Mouse (Mus musculus) CH12.LX (cell line): ENCODE measurements around the gene Net1. TPM values are rescaled to one million over a fixed set of nuclear protein-coding genes. Genes with fewer than 3 reads are reported as not detected.

Experiments used
- DNase-seq: peaks from one replicate; pipeline ENCODE4 v3.0.0-alpha.2; 2013; ENCODE audit errors: extremely low read depth
- H3K27ac ChIP-seq: 2 replicates; pipeline ENCODE4 v1.5.1; 2012; ENCODE audit warnings: low read depth, mild to moderate bottlenecking, control low read depth, moderate library complexity; ENCODE audit not compliant: insufficient read depth
- H3K27me3 ChIP-seq: replicated peaks from 2 replicates; pipeline ENCODE3; 2012; ENCODE audit warnings: inconsistent platforms
- H3K36me3 ChIP-seq, 2 experiments: replicated peaks in 1 of 2; 2 replicates each; pipeline versions ENCODE3 to v1.6.1; 2012; ENCODE audit warnings: inconsistent platforms in 1 of 2, low read length in 1 of 2, mild to moderate bottlenecking in 1 of 2, mixed read lengths in 1 of 2, moderate library complexity in 1 of 2; ENCODE audit not compliant: control insufficient read depth in 1 of 2, insufficient read depth in 1 of 2
- H3K4me1 ChIP-seq, 2 experiments: 2 replicates each; pipeline ENCODE4 v1.6.1; 2012; ENCODE audit warnings: inconsistent platforms in 1 of 2, moderate library complexity in 1 of 2; ENCODE audit not compliant: insufficient read depth in 2 of 2, control insufficient read depth in 1 of 2
- H3K4me2 ChIP-seq: 2 replicates; pipeline ENCODE4 v1.6.1; 2012; ENCODE audit warnings: low read depth, mild to moderate bottlenecking, control low read depth; ENCODE audit not compliant: poor library complexity, insufficient read depth, severe bottlenecking
- H3K4me3 ChIP-seq, 3 experiments: fragments of 150-350 bp in 1 of 3; sonication (generic) in 1 of 3; replicated peaks in 1 of 3; 2 replicates each; pipeline versions ENCODE3 to v1.5.1; 2011 to 2012; ENCODE audit warnings: low read depth in 2 of 3, low read length in 2 of 3, mild to moderate bottlenecking in 2 of 3, moderate library complexity in 2 of 3, control low read depth in 1 of 3, improper control_type of control experiment in 1 of 3, inconsistent platforms in 1 of 3, mixed read lengths in 1 of 3; ENCODE audit not compliant: poor library complexity in 1 of 3
- H3K79me2 ChIP-seq: replicated peaks from 2 replicates; pipeline ENCODE4 v1.6.1; 2012; ENCODE audit warnings: mild to moderate bottlenecking, moderate library complexity; ENCODE audit not compliant: control insufficient read depth, poor library complexity, insufficient read depth, severe bottlenecking; ENCODE audit errors: extremely low read depth
- H3K9ac ChIP-seq: 2 replicates; pipeline ENCODE4 v1.6.1; 2012; ENCODE audit warnings: low read depth, mild to moderate bottlenecking, control low read depth, moderate library complexity; ENCODE audit not compliant: insufficient read depth
- H3K9me3 ChIP-seq: replicated peaks from 2 replicates; pipeline ENCODE3; 2012; ENCODE audit warnings: low read length, inconsistent platforms, mixed read lengths
- BHLHE40 ChIP-seq: IDR thresholded peaks from 2 replicates; pipeline ENCODE4 v1.6.1; 2011; ENCODE audit warnings: mild to moderate bottlenecking, low read depth, low read length, improper control_type of control experiment
- CHD1 ChIP-seq: IDR thresholded peaks from 2 replicates; pipeline ENCODE4 v1.6.1; 2012; ENCODE audit warnings: low read depth, low read length, improper control_type of control experiment, inconsistent platforms
- CTCF ChIP-seq, 2 experiments: IDR thresholded peaks in 1 of 2; conservative IDR thresholded peaks in 1 of 2; 2 replicates each; pipeline ENCODE4 v1.5.1; 2011 to 2012; ENCODE audit warnings: low read depth in 2 of 2, low read length in 2 of 2, improper control_type of control experiment in 1 of 2, inconsistent platforms in 1 of 2, mild to moderate bottlenecking in 1 of 2, moderate library complexity in 1 of 2
- HCFC1 ChIP-seq: IDR thresholded peaks from 2 replicates; pipeline ENCODE4 v1.6.1; 2012; ENCODE audit warnings: low read depth, mild to moderate bottlenecking, inconsistent platforms, low read length, improper control_type of control experiment
- MAFK ChIP-seq: IDR thresholded peaks from 2 replicates; pipeline ENCODE4 v1.6.1; 2011; ENCODE audit warnings: low read length, improper control_type of control experiment; ENCODE audit not compliant: insufficient replicate concordance
- MAX ChIP-seq: IDR thresholded peaks from 2 replicates; pipeline ENCODE4 v1.6.1; 2011; ENCODE audit warnings: low read length, improper control_type of control experiment
- MEF2A ChIP-seq: IDR thresholded peaks from 2 replicates; pipeline ENCODE4 v1.6.1; 2014; ENCODE audit warnings: low read depth, mild to moderate bottlenecking, inconsistent platforms, low read length, improper control_type of control experiment, borderline replicate concordance
- NRF1 ChIP-seq: IDR thresholded peaks from 2 replicates; pipeline ENCODE4 v1.6.1; 2014; ENCODE audit warnings: low read depth, mild to moderate bottlenecking, inconsistent platforms, low read length, improper control_type of control experiment, moderate library complexity
- PAX5 ChIP-seq: IDR thresholded peaks from 2 replicates; pipeline ENCODE4 v1.6.1; 2012; ENCODE audit warnings: low read length, inconsistent platforms, mixed read lengths
- POLR2A ChIP-seq: IDR thresholded peaks from 2 replicates; pipeline ENCODE4 v1.6.1; 2011; ENCODE audit warnings: low read depth, mild to moderate bottlenecking, improper control_type of control experiment, low read length
- RAD21 ChIP-seq: IDR thresholded peaks from 2 replicates; pipeline ENCODE4 v1.6.1; 2011; ENCODE audit warnings: low read depth, mild to moderate bottlenecking, low read length, improper control_type of control experiment, moderate library complexity
- SMC3 ChIP-seq: IDR thresholded peaks from 2 replicates; pipeline ENCODE4 v1.6.1; 2011; ENCODE audit warnings: low read depth, low read length, improper control_type of control experiment
- TCF12 ChIP-seq: IDR thresholded peaks from 2 replicates; pipeline ENCODE4 v1.6.1; 2014; ENCODE audit warnings: low read depth, mild to moderate bottlenecking, inconsistent platforms, low read length, improper control_type of control experiment
- USF2 ChIP-seq: conservative IDR thresholded peaks from 2 replicates; pipeline ENCODE4 v1.6.1; 2011; ENCODE audit warnings: low read depth, low read length, improper control_type of control experiment
- ZC3H11A ChIP-seq: IDR thresholded peaks from 2 replicates; pipeline ENCODE4 v1.6.1; 2012; ENCODE audit warnings: low read depth, mild to moderate bottlenecking, inconsistent platforms, low read length, improper control_type of control experiment
- dilution Hi-C: fragments of 300-500 bp; cut with MboI; formaldehyde crosslinking; loops from 2 replicates; pipeline ENCODE4 v1.14.3; 2020; ENCODE audit warnings: low sequenced_read_pairs; ENCODE audit not compliant: extremely low pct_unique_long_range_greater_than_20kb, extremely low pct_ligation_motif_present
- in situ Hi-C: fragments of 300-500 bp; cut with MboI; formaldehyde crosslinking; loops from 3 replicates; pipeline ENCODE4 v1.14.3; 2019; ENCODE audit warnings: low sequenced_read_pairs, low pct_ligation_motif_present, low pct_unique_long_range_greater_than_20kb, mixed read lengths
- polyA plus RNA-seq: library from polyadenylated mRNA; unstranded; fragments of >175 nt; gene quantifications from 2 replicates; pipeline ENCODE4 v1.2.1, GENCODE M21; 2012; ENCODE audit warnings: low read depth; ENCODE audit not compliant: insufficient read length
- total RNA-seq, 2 experiments: library from RNA; depleted of rRNA; stranded (reverse); fragments of 300-350 nt in 1 of 2; fragments of >200 nt in 1 of 2; gene quantifications; 2 replicates each; pipeline ENCODE4 v1.2.3; 2012 to 2014

The Net1 gene
- total and polyA plus RNA-seq, 3 experiments = 15.7 to 46.4 (median 22.7) TPM

DNA sequence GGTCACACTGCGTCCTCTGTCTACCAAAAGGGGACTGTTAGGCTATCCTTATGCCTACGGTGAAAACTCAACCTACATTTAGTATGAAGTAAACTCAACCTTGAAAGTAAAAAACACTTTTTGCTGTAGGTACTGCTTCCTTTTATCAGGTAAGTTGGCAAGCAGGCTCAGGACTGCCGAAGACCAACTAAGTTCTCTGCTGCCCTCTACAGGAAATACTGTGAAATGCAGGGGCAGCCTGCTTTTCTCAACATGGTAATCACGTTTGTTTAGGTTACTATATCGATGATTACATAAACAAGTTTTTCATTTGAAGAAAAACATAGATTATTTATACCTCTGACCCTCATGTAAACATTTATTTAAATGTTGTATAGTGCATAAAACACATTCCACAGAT, 21.1 kb downstream of the Net1 start:
- Histone ChIP-seq H3K79me2 (peaks cover 5% of the 10 kb centered on the region; the same call in 1 of the 2 replicates), H3K9me3 (no peaks in the 10 kb centered on the region), H3K4me1 (peaks cover 4 to 8% of the 10 kb centered on the region in 2 experiments; a peak in 1 of 4 replicates), H3K4me3 (no peak overlapping the region), H3K36me3 (peaks cover 11 to 47% of the 10 kb centered on the region in 2 experiments), H3K4me2 (no peak overlapping the region), H3K27ac (no peak overlapping the region), H3K9ac (no peak overlapping the region), H3K27me3 (no peaks in the 10 kb centered on the region)
- in situ Hi-C loops = loop anchor here (5.0 to 25.0 kb wide), 2 partner anchors 135 to 230 kb away; no protein-coding TSS in a partner anchor
- peak; percentile 71 for DNase-seq
- dilution Hi-C loops = no loop called here
- TF ChIP-seq USF2 = no peak
- TF ChIP-seq CTCF (conservative IDR thresholded peaks at IDR 0.05 in 1 of 2, IDR thresholded peaks at IDR 0.05 in 1 of 2; ENCODE audit: low read depth in 2 of 2, low read length in 2 of 2) = peak; percentile 90 to 95
- TF ChIP-seq MAX = no peak
- no peak for TF ChIP-seq NRF1
- peak; percentile 94 for TF ChIP-seq RAD21
- TF ChIP-seq HCFC1 = no peak
- TF ChIP-seq CHD1 = no peak
- no peak for TF ChIP-seq PAX5
- peak; percentile 85 for TF ChIP-seq SMC3
- peak; percentile 61 for TF ChIP-seq ZC3H11A

DNA sequence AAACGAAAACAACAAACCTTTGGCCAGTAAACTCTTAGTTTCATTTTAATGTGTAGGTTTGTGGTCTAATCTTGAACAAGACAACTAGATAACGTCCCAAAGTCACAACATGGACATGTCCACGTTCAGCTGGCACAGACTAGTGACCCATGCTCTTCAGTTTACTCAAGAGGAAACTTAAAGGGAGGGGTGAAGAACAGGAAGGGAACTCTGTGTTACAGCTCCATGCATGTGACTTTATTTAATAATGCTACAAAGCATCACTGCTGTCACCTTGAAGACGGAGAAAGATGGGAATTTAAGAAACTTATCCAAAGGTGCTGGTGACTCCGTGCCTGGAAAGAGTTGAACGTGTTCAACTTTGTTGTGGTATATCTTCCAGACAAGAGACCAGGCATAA, 22.0 kb downstream of the Net1 start:
- H3K4me2 ChIP-seq = no peak overlapping the region
- peaks cover 10% of the 10 kb centered on the region; the same call in 1 of the 2 replicates for H3K79me2 ChIP-seq
- no peak overlapping the region for H3K4me3 ChIP-seq
- TF ChIP-seq RAD21 (no peak), TCF12 (no peak), SMC3 (no peak), MAFK (no peak), PAX5 (no peak), ZC3H11A (no peak)
- peaks cover 11 to 50% of the 10 kb centered on the region in 2 experiments for H3K36me3 ChIP-seq
- H3K9ac ChIP-seq = no peak overlapping the region
- H3K27me3 ChIP-seq = no peaks in the 10 kb centered on the region
- H3K9me3 ChIP-seq = no peaks in the 10 kb centered on the region
- in situ Hi-C loops = loop anchor here (5.0 to 25.0 kb wide), 2 partner anchors 134 to 229 kb away; no protein-coding TSS in a partner anchor
- H3K4me1 ChIP-seq = peaks cover 8 to 16% of the 10 kb centered on the region in 2 experiments
- H3K27ac ChIP-seq = no peak overlapping the region
- dilution Hi-C loops = no loop called here
- DNase-seq = no peak

DNA sequence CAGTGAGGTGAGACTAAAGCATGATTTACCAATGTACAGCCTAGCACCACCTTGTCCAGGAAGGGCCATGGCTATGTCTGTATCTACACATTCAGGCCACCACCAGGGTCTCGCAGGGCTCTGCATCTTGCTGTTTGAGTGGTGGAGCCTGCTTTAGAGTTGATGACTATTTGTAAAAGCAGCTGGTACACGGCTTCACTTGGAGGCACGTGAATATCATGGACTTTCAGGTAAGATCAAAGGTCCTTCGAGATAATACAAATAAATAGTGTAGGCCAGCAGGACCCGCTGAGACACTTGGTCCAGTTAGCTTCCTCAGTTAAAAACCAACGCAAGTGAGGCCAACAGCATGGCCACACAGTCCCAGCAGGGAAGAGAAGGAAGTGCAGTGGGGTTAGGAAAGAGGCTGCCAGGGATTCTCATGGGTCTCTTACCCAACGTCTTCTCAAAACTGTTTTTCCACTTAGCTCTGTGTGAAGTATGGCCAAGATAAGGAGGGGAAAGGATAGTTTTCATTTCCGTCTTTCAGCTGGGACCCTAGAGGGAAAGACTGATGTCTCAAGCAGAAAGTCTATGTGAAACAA, 22.5 kb downstream of the Net1 start:
- no peak for DNase-seq
- no peaks in the 10 kb centered on the region for H3K27me3 ChIP-seq
- no peaks in the 10 kb centered on the region for H3K9me3 ChIP-seq
- H3K79me2 ChIP-seq = peaks cover 12% of the 10 kb centered on the region; the same call in 1 of the 2 replicates
- no peak overlapping the region for H3K4me2 ChIP-seq
- H3K36me3 ChIP-seq = peaks cover 11 to 46% of the 10 kb centered on the region in 2 experiments
- no peak overlapping the region for H3K27ac ChIP-seq
- TF ChIP-seq POLR2A (no peak), CTCF (conservative IDR thresholded peaks at IDR 0.05 in 1 of 2, IDR thresholded peaks at IDR 0.05 in 1 of 2; ENCODE audit: low read depth in 2 of 2, low read length in 2 of 2) (no peak), MEF2A (no peak), BHLHE40 (no peak), MAX (no peak)
- in situ Hi-C loops (loop anchor here (5.0 to 25.0 kb wide), 2 partner anchors 133 to 228 kb away; no protein-coding TSS in a partner anchor), dilution Hi-C loops (no loop called here)
- H3K9ac ChIP-seq = no peak overlapping the region
- H3K4me1 ChIP-seq = peaks cover 8 to 21% of the 10 kb centered on the region in 2 experiments
- H3K4me3 ChIP-seq = no peak overlapping the region
